9 mouse cellular contexts compared by ENCODE assay signal in genomic region chr16:20761681-20762080, GRCm38 (mm10). TPM values are rescaled to one million over a fixed set of nuclear protein-coding genes. Genes with fewer than 3 reads are reported as not detected.
DNase-seq lines count a peak whose midpoint lies in the region; ATAC-seq lines count a peak whose summit lies in the region.
"Had no signal": no experiment of that assay in that cellular context is flagged by ENCODE, and none has a peak within 500 bp of the region (broad histone marks: within the 10 kb centered on the region; RNA-seq: fewer than 3 reads in every experiment).

No protein-coding gene starts in this region.

- peak; percentile 15 to 58 for DNase-seq in kidney, adult 8-10 months
- DNase-seq in adrenal gland, adult 18-20 months (ENCODE audit: low spot score in 2 of 2): peak; percentile 45 to 55
- DNase-seq in embryo, embryonic 11.5 days (ENCODE audit: low read depth, low spot score): peak; percentile 45
- peak; percentile 46 for DNase-seq in limb, embryonic 10.5 days (ENCODE audit: low spot score)
- DNase-seq in thymus, postnatal 0 days (ENCODE audit: low spot score): peak; percentile 23

- H3K4me2 ChIP-seq in kidney, embryonic 16.5 days (replicated peaks; ENCODE audit: low read depth, low read length): no peak overlapping the region
- H3K4me2 ChIP-seq: embryonic facial prominence, embryonic 12.5 days had no signal

- no peaks in the 10 kb centered on the region for H3K9me3 ChIP-seq in kidney, embryonic 16.5 days (ENCODE audit: low read length)
- no peaks in the 10 kb centered on the region for H3K9me3 ChIP-seq in limb, embryonic 10.5 days (replicated peaks)
- H3K9me3 ChIP-seq: embryonic facial prominence, embryonic 12.5 days had no signal

- H3K27ac ChIP-seq in kidney, embryonic 16.5 days (ENCODE audit: low read length): no peak overlapping the region
- H3K27ac ChIP-seq in limb, embryonic 10.5 days: no peak overlapping the region
- H3K27ac ChIP-seq: embryonic facial prominence, embryonic 12.5 days had no signal

- H3K4me1 ChIP-seq in kidney, embryonic 16.5 days (ENCODE audit: insufficient read depth, low read length): no peaks in the 10 kb centered on the region
- no peaks in the 10 kb centered on the region for H3K4me1 ChIP-seq in limb, embryonic 10.5 days
- H3K4me1 ChIP-seq: embryonic facial prominence, embryonic 12.5 days had no signal

- H3K36me3 ChIP-seq in kidney, embryonic 16.5 days (ENCODE audit: insufficient read depth, low read length): no peaks in the 10 kb centered on the region
- no peaks in the 10 kb centered on the region for H3K36me3 ChIP-seq in limb, embryonic 10.5 days
- H3K36me3 ChIP-seq: embryonic facial prominence, embryonic 12.5 days had no signal

- H3K27me3 ChIP-seq in kidney, embryonic 16.5 days (ENCODE audit: insufficient read depth, low read length): no peaks in the 10 kb centered on the region
- no peaks in the 10 kb centered on the region for H3K27me3 ChIP-seq in limb, embryonic 10.5 days (ENCODE audit: low read depth, poor library complexity, severe bottlenecking)
- H3K27me3 ChIP-seq: embryonic facial prominence, embryonic 12.5 days had no signal

- H3K9ac ChIP-seq in kidney, embryonic 16.5 days (replicated peaks; ENCODE audit: low read length): no peak overlapping the region
- H3K9ac ChIP-seq: embryonic facial prominence, embryonic 12.5 days had no signal

- no peak overlapping the region for H3K4me3 ChIP-seq in kidney, embryonic 16.5 days (ENCODE audit: low read length)
- H3K4me3 ChIP-seq in limb, embryonic 10.5 days: no peak overlapping the region
- H3K4me3 ChIP-seq: embryonic facial prominence, embryonic 12.5 days had no signal

- 7% methylated on average over 3 of the region's 3 CpGs for WGBS in kidney, embryonic 16.5 days
- WGBS in limb, embryonic 10.5 days: 17% methylated on average over 3 of the region's 3 CpGs

- no peak for ATAC-seq in kidney, embryonic 16.5 days (ENCODE audit: low FRiP score, low TSS enrichment)
- ATAC-seq in CD4-positive, CD25-positive, alpha-beta regulatory T cell, adult 4 months: peak; percentile 58
- no peak for ATAC-seq in erythroid progenitor cell, adult 5-6 weeks (replicated peaks; ENCODE audit: low FRiP score, poor library complexity, severe bottlenecking)

RNA-seq across cellular contexts. Expression of gene Thpo, which starts 27.4 kb away (rescaled TPM):
- polyA plus RNA-seq in kidney, embryonic 16.5 days (2015; fragmentation: Nextera tagmentation; extraction: Ambion mirVana): 1.2 and 2.0 TPM in 2 replicates
- not detected for polyA plus RNA-seq in CD4-positive, CD25-positive, alpha-beta regulatory T cell, adult 4 months (2017; shearing (Covaris generic))
- total RNA-seq in adrenal gland, adult 18-20 months (2021): 1 to 10 TPM; 1.2 to 4.2 TPM
- polyA plus RNA-seq in limb, embryonic 10.5 days (2016; fragmentation: Nextera tagmentation; extraction: Ambion mirVana): 0.21 and 0.54 TPM in 2 replicates
- polyA plus RNA-seq in thymus, postnatal 0 days (2015; fragmentation: Nextera tagmentation; extraction: Ambion mirVana): 0.12 and 0.26 TPM in 2 replicates
- not detected in 2 replicates for total RNA-seq in erythroid progenitor cell, adult 5-6 weeks (2015; ENCODE audit: low replicate concordance)
- total RNA-seq in erythroid progenitor cell, adult 5-6 weeks (2017; ENCODE audit: low replicate concordance): not detected in 2 replicates

RNA-seq across cellular contexts. Expression of gene Chrd, which starts 28.8 kb away (rescaled TPM):
- 5.4 and 5.9 TPM in 2 replicates for polyA plus RNA-seq in kidney, embryonic 16.5 days (2015; fragmentation: Nextera tagmentation; extraction: Ambion mirVana)
- polyA plus RNA-seq in CD4-positive, CD25-positive, alpha-beta regulatory T cell, adult 4 months (2017; shearing (Covaris generic)): not detected
- total RNA-seq in adrenal gland, adult 18-20 months (2021): 10 to 100 TPM in 1 of 2 experiments, 1 to 10 TPM in 1; 9.7 to 12.4 TPM
- 0.41 and 1.6 TPM in 2 replicates for polyA plus RNA-seq in limb, embryonic 10.5 days (2016; fragmentation: Nextera tagmentation; extraction: Ambion mirVana)
- polyA plus RNA-seq in thymus, postnatal 0 days (2015; fragmentation: Nextera tagmentation; extraction: Ambion mirVana): 0.91 and 1.3 TPM in 2 replicates
- not detected in 2 replicates for total RNA-seq in erythroid progenitor cell, adult 5-6 weeks (2015; ENCODE audit: low replicate concordance)
- not detected in 2 replicates for total RNA-seq in erythroid progenitor cell, adult 5-6 weeks (2017; ENCODE audit: low replicate concordance)

RNA-seq across cellular contexts. Expression of gene Clcn2, which starts 44.1 kb away (rescaled TPM):
- 18.7 and 20.1 TPM in 2 replicates for polyA plus RNA-seq in kidney, embryonic 16.5 days (2015; fragmentation: Nextera tagmentation; extraction: Ambion mirVana)
- polyA plus RNA-seq in CD4-positive, CD25-positive, alpha-beta regulatory T cell, adult 4 months (2017; shearing (Covaris generic)): 1 to 10 TPM; 1.4 to 1.7 TPM
- total RNA-seq in adrenal gland, adult 18-20 months (2021): 10 to 100 TPM; 16.8 to 52.6 TPM
- polyA plus RNA-seq in limb, embryonic 10.5 days (2016; fragmentation: Nextera tagmentation; extraction: Ambion mirVana): 14.1 and 18.5 TPM in 2 replicates
- polyA plus RNA-seq in thymus, postnatal 0 days (2015; fragmentation: Nextera tagmentation; extraction: Ambion mirVana): 5.3 and 7.1 TPM in 2 replicates
- total RNA-seq in erythroid progenitor cell, adult 5-6 weeks (2015; ENCODE audit: low replicate concordance): 11.5 and 21.0 TPM in 2 replicates
- total RNA-seq in erythroid progenitor cell, adult 5-6 weeks (2017; ENCODE audit: low replicate concordance): 9.9 and 10.7 TPM in 2 replicates

RNA-seq across cellular contexts. Expression of gene Polr2h, which starts 44.2 kb away (rescaled TPM):
- polyA plus RNA-seq in kidney, embryonic 16.5 days (2015; fragmentation: Nextera tagmentation; extraction: Ambion mirVana): 107 and 119 TPM in 2 replicates
- polyA plus RNA-seq in CD4-positive, CD25-positive, alpha-beta regulatory T cell, adult 4 months (2017; shearing (Covaris generic)): 10 to 100 TPM; 59.3 to 62.4 TPM
- total RNA-seq in adrenal gland, adult 18-20 months (2021): 10 to 100 TPM; 28.0 to 37.1 TPM
- polyA plus RNA-seq in limb, embryonic 10.5 days (2016; fragmentation: Nextera tagmentation; extraction: Ambion mirVana): 148 and 173 TPM in 2 replicates
- polyA plus RNA-seq in thymus, postnatal 0 days (2015; fragmentation: Nextera tagmentation; extraction: Ambion mirVana): 116 and 117 TPM in 2 replicates
- total RNA-seq in erythroid progenitor cell, adult 5-6 weeks (2015; ENCODE audit: low replicate concordance): 2.9 and 10.5 TPM in 2 replicates
- total RNA-seq in erythroid progenitor cell, adult 5-6 weeks (2017; ENCODE audit: low replicate concordance): 5.8 and 11.2 TPM in 2 replicates
